Mouse (Mus musculus): Measurements from ENCODE around the gene Pmp22.
A peak's percentile ranks its signal among the peaks of the same experiment; 100 is the strongest.

Gene Pmp22

GRCm38 (mm10) chr11:63128784-63129183 is at the start of gene Pmp22:
Gene Pmp22, plus strand, starts transcription at chr11:63128982.
- no peak for DNase-seq (ENCODE audit: low spot score)

DNA sequence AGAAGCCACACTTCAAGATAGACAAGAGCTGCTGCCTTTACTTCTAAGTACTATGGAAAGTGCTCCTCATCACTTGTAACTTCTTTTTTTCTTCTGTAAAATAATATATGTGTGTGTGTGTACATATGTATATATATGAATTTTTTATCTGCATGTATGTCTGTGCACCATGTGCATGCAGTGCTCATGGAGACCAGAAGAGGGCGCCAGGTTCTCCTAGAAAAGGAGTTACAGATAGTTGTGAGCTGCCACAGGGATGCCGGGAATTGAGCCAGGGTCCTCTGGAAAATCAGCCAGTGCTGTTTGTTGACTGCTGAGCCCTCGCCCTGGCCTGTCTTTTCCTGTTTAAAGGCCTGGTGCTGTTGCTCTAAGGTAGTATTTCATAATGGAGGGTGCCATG is 44.2 kb upstream of the Pmp22 start:
- no peak for DNase-seq (ENCODE audit: low spot score)

GRCm38 (mm10) chr11:63088672-63089071 is 40.1 kb upstream of the Pmp22 start:
- DNase-seq (ENCODE audit: low spot score): no peak

DNA sequence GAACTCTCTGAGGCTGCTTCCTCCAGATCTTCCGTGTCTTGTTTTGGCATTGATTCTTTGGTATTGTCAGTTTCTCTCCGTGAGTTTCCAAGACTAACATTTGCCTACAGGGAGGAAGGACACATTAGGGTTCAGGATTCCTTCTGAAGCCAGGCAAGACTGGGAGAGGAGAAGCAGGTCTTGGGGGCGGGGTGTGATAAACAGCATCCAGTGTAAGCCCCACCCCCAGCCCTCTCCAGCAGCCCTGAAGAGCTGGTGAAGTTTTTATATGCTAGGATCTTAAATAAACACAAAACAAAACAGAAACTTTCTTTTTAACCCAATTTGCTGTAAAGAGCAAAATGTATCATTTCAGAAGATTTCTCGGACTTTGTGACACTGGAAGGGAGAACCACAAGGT is 38.6 kb upstream of the Pmp22 start:
- peak; percentile 25 for DNase-seq (ENCODE audit: low spot score)

GRCm38 (mm10) chr11:63090986-63091385 is 37.8 kb upstream of the Pmp22 start:
- DNase-seq (ENCODE audit: low spot score): no peak

DNA sequence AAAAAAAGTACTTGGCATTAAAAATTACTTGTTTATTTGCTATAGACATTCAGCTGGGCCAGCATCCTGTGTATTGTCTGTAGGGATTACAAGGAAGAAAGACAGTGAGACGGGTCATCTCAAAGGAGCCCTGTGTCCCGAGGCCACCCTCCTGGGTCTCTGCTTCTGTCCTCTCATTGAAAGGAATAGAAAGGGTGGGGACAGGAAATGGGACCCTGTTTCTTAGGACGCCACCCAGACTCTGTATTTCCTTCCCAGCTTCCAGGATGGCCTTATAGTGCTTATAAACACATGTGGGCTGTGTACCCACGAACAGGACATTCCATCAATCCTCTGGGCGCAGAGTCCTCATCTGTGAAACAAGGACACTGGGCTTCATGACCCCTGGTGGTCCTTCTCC is 36.5 kb upstream of the Pmp22 start:
- DNase-seq (ENCODE audit: low spot score): no peak

DNA sequence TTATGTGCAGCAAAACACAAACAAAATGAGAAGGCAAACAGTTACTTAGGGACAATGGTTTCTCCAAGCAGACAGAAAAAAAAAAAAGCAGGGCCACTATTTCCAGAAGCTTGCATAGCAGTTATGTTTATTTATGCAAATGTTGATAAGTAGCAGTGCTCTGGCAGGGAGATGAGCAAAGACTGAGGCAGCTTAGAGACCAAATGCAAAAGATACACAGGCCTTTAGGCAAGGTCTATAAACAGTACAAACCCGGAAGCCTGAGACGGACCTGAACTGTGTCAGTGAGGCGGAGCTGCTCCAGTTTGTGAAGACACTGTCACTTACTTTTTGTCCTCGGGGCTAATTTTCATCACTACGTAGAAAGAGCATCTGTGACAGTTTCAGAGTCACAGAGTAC is 35.2 kb upstream of the Pmp22 start:
- no peak for DNase-seq (ENCODE audit: low spot score)

DNA sequence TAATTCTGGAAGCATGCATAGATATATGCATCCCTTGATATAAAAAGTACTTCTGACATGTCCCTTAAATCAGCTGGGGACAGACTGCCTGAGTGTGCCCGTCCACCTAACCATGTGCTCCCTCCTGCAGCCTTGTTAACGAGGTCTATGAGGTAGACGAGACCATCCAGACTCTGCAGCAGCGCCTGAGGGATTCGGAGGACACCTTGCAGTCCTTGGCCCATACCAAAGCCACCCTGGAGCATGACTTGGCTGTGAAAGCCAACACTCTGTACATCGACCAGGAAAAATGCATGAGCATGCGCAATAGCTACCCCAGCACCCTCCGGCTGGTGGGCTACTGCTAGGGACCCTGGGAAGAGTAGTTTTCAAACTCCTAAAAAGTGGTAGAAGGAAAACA is 34.3 kb upstream of the Pmp22 start:
- no peak for DNase-seq (ENCODE audit: low spot score)

DNA sequence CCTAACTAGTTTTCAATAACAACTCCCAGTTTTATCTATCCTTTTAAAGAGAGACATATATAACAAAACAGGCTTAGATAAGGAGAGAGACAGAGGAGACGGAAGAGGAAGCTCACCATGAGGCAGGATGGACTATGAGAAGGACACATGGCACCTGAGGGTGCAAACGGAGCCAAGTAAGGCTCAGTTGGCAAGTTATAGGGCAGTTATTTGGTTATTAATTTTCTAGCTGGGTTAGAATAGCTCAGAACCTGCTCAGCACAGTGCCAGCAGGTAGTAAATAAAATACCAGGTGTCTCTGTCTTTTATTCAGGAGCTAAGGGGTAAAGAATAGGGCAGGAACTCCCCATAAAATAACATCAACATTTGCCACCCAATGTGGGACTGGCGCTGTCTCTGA is 30.8 kb upstream of the Pmp22 start:
- no peak for DNase-seq (ENCODE audit: low spot score)

DNA sequence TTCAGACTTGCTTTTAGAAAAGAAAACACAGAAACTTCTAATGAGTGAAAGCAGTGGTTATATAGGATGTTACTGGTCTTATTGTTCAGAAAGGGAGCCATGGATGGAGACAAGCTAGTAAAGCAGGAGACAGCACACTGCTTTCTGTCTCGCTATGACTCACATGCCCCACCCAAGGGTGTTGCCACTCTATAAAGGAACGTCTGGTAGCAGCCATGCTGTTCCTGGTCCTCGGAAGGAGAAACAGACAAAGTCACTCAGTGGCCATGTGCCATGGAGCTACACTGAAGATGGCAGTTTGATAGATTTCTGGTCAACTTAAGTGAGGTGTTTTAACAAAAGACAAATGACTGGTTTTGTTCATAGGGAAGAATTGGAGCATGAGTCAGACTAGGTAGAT is 29.4 kb upstream of the Pmp22 start:
- no peak for DNase-seq (ENCODE audit: low spot score)

DNA sequence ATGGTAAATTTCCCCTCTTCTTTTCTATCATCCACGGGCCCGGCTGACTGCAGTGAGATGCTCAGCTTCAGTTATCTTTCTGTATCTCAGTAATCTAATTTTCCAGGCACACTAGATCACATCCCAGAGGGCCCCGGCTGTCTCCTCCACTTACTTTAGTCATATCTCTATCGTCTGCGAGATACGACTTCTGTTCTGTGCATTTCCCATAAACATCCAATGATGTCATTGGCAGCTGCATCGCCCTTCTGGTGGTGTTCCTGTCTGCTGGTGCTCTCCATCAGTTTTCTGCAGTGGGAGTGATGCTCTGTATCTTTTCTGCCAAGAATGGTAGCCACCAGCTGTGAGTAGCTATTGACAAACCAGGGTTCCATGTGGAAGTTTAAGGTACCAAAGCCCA is 25.5 kb upstream of the Pmp22 start:
- no peak for DNase-seq (ENCODE audit: low spot score)

DNA sequence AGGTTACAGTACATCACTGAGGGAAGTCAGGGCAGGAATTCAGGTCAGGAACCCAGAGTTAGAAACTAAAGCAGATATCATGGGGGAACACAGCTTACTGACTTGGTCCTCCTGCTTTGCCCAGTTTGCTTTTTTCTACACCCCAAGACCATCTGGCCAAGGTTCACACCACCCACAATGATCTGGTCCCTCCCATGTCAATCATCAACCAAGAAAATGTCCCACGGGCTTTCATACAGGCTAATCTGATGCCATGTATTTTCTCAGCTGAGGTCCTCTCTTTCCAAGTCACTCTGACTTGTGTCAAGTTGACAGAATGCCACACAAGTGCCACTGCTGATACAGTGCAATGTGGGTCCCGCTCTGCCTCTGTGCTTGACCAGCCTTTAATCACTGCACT is 24.8 kb upstream of the Pmp22 start:
- DNase-seq (ENCODE audit: low spot score): no peak

DNA sequence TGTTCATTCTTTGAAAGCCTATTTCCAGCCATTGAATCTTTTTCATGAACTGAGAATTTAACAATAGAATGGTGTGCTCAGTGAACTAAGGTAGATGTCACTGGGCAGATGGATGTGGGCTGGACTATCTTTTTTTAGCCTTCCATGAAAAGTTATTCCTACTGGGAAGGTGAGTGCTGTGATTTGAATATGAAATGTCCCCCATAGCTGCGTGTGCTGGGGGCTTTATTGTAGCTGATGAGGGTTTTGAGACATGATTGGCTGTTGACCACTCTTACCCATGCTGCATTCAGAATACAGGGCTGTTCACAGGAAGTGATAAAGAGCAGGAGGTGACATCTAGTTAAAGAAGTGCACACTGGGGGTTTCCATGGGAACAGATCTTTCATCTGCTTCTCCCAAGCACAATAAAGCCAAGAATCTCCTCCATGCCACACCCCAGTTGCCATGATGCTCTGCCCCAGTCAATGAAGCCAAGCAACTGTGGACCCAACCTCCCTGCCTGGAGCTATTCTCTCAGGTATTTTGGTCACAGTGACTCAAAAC is 19.5 kb upstream of the Pmp22 start:
- DNase-seq (ENCODE audit: low spot score): no peak

- no peak for DNase-seq (ENCODE audit: low spot score)
Observed at GRCm38 (mm10) chr11:63110329-63110728, 18.5 kb upstream of the Pmp22 start.

DNA sequence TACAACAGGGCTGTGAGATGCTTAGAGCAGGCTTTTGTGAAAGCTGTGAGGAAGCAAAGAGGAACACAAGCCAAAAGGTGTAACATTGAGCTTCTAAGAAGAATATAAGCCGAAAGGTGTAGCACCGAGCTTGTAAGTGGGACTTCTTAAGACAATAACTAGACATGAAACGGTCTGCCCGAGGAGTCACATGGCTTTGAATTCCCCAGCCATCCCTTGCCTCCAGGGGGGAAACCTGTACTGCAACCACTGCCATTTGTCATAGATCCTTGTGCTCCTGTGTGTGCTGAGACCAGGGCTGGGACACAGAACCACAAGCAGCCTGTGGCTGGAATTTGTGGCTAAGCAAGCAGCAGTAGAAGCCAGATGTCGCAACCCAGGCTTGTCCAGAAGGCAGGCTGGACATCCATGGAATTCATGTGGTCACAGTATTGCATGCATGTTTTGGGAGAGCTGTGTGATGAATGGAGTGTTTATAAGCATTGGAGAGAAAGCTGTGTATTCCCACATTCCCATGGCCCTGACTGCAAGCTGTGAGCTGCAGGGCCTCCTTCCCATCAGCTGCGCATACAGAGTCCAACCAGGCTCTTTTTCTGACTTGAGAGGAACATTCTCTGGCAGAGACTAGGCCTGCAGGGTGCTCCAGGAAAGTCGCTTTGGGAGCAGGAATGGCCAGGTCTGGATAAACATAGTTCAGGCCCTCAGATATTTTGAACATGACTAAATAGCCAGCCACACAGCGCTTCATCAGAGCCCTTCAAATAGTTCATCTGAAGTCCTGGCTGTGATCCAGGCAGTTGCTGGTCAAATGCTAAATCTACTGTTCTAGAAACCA is 13.8 kb upstream of the Pmp22 start:
- DNase-seq (ENCODE audit: low spot score): peak; percentile 47

GRCm38 (mm10) chr11:63116652-63117051 is 12.1 kb upstream of the Pmp22 start:
- no peak for DNase-seq (ENCODE audit: low spot score)

GRCm38 (mm10) chr11:63117266-63117665 is 11.5 kb upstream of the Pmp22 start:
- DNase-seq (ENCODE audit: low spot score): no peak

- no peak for DNase-seq (ENCODE audit: low spot score)
Observed at GRCm38 (mm10) chr11:63119791-63120190, 9.0 kb upstream of the Pmp22 start.

DNA sequence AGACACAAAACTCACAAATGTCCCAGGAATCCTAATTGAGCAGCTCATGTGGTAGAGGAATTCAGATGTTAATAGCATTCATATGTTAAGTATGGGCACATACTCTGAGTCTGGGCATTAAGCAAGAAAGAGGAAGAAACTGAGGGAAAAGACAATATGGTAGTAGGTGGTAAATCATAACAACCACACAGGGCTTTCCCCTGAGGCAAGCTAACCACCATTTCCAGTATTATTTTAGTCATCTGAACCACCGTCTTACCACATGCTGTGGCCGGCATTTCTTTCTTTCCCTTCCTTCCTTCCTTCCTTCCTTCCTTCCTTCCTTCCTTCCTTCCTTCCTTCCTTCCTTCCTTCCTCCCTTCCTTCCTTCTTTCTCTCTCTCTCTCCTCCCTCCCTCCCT is 6.5 kb upstream of the Pmp22 start:
- no peak for DNase-seq (ENCODE audit: low spot score)

DNA sequence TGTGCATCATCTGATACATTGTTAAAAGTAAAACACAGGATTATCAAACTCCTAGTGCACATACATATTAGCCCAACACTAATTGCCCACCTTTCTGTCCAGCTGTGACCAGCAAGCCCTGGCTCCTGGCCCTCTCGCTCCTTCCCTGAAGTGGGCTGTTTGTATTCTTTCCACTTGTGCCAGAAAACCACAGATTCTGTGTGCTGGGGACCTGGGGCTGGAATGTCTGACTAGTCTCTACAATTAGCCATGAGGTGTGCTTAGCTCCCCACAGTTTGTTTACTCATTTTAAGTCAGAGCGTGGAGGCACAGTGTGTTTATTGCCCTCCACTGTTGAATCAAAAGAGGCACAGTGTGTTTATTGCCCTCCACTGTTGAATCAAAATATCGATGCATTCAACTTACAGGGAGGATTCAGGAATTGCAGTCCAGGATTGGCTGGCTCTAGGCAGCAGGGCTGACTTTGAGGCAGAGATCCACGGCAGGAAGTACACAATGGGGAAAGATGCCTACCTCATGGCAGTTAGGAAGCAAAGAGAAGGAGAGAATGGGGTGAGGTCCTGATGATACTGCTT is 5.9 kb upstream of the Pmp22 start:
- no peak for DNase-seq (ENCODE audit: low spot score)

GRCm38 (mm10) chr11:63124316-63124715 is 4.5 kb upstream of the Pmp22 start:
- peak; percentile 33 for DNase-seq (ENCODE audit: low spot score)

- DNase-seq (ENCODE audit: low spot score): no peak
Observed at GRCm38 (mm10) chr11:63125832-63126456, 2.8 kb upstream of the Pmp22 start.

DNA sequence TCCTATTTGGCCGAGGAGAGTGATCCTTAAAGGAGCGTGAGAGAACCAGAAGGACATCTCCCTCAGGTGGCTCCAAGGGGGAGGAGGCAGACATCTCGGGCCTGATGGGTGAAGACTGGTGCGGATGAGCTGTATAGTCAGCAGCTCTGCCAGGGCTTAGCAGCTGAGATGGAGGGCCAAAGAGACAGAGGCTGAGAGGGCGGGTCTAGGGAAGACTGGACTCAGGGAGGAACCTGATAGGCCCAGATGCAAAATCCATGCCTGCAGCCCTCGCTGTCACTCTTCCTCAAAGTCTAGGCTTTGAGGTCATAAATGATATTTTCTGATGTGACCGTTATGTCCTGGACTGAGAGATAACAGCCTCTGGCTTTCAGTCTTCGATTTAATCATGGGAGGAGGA is 1.8 kb upstream of the Pmp22 start:
- DNase-seq (ENCODE audit: low spot score): no peak
